Mouse (Mus musculus): ENCODE measurements around the gene Bcl7a.

Gene Bcl7a

DNA sequence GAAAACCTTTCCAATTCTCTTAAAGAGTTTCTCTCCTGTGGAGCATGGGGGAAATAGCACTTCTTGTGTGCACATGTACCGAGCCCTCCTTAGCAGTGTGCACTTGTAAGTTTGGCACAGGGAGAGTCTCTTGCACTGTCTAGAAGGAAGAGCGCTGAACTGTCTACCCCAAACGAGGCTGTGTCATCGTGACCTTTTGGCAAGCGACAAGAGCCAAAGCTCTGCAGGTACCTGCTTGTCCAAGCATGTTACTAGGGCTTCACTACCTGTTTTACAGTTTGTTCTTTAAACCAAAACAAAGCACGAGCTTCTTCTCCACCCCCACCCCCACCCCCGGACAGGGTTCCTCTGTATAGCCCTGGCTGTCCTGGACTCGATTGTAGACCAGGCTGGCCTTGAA lies 15.9 kb upstream of the Bcl7a start:
- no peak for DNase-seq (ENCODE audit: low read depth, low spot score)

DNA sequence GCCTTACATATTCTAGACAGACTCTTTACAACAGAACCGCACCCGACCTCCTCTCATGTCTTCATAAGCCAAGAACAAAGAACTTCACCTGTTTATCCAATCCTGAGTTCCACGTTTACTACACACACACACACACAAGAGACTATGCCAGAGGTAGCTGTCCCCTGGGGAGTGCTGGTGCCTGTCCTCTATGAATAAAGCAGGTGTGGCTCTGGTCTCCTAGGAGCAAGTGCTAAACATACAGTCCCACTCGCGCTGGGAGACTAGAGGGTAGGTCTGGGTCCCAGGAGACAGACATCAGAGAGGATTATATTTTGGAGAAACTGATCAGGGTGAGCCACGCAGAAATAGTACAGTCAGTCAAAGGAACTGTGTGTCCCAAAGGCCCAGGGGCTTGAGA lies 10.1 kb upstream of the Bcl7a start:
- no peak for DNase-seq (ENCODE audit: low read depth, low spot score)

DNA sequence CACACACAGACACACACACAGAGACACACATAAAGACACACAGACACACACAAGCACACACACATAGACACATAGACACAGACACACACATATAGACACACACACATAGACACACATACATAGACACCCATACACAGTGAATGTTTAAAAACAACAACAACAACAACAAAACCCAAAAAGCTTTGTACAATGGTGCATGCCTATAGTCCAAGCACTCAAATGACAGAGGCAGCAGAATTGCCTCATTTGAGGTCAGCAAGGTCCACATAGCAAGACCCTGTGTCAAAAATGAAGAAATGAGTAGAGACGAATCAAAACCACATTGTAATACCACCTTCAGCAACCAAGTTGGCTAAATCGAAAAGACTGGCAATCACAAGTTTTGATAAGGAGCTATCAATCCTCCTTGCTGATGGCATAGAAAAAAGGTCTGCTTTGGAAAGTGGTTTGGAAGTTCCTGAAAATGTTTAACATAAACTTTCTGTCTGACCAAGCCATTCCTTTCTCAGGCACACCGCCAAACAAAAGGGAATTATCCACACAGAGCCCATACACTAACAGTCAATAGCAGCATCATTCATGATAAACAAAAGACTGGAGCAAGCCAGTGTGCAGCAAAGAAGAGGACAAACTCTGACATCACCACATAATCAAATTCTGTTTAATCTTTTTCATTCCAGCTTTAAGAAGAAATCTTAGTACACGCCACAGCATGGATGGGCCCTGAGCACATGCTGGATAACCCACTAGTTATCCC lies 7.3 kb upstream of the Bcl7a start:
- no peak for DNase-seq (ENCODE audit: low read depth, low spot score)

DNA sequence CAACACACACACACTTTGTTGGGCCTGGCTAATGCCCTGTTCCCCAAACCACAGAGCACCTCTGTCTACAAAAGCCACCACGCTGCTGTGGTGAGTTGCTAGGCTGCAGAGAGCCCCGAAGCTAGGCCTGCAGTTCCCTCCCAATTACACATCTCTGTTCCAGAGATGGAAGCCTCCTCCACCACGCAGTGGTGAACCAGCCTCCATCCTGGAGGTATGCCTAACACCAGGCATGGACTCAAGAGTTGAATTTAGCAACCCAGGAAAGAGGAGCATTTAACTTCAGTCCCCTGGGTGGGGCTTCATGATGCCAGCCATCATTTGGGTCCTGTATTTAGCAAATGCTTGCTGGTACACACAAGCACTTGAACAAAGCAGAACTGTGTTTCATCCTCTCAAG lies 5.2 kb upstream of the Bcl7a start:
- no peak for DNase-seq (ENCODE audit: low read depth, low spot score)

DNA sequence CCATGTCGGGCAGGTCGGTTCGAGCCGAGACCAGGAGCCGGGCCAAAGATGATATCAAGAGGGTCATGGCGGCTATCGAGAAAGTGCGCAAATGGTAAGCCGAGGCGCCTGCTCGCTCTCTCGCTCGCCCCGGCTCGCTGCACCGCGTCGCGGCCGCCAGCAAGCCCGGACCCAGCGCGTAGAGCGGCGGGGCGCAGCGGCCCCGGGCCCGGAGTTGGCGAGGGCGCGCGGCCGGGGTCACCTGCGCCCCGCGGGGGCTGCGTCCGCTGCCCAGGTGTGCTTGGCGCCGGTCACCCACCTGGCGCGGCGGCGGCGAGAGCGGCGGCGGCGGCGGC lies 961 bp downstream of the Bcl7a start:
- no peak for DNase-seq (ENCODE audit: low read depth, low spot score)

GRCm38 (mm10) chr5:123344963-123345852 lies 1.6 kb downstream of the Bcl7a start:
- peak; percentile 71 for DNase-seq (ENCODE audit: low read depth, low spot score)

DNA sequence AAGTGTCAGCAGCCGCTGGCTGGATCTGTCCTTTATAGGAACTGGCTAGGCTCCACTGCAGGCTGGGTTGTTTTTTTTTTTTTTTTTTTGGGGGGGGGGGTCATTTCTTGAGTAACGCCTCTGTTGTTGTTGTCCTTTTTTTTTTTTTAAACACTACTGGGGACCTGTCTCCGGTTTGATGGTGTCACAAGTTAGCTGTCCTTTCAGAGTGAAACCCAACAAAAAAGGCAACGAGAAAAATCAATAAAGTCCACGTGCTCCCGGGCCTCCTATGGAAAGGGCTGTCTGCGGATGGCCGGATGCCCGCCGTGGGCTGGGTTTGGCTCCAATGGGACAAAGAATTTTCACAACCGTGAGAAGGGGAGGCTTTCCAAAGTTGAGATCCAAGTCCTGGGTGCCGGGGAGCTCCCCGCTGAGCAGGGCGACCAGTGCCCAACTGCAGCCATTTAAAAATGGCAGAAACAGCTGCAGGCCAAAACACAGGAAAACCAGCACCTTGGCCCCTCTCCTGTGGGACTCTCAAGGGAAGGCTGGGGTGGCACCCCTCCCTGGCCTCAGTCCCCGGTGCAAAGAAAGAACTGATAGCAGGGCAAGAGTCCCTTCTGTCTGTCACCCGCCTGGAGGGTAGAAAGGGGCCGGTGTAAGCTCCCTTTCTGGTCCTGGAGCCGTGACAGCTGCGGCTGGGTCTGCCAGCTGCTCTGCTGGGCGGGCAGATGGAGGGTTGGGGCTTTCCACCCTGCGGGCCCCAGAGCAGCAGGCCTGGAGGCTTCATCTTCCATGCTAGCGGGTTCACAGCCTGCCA lies 2.4 kb downstream of the Bcl7a start:
- DNase-seq (ENCODE audit: low read depth, low spot score), result peak; percentile 41

DNA sequence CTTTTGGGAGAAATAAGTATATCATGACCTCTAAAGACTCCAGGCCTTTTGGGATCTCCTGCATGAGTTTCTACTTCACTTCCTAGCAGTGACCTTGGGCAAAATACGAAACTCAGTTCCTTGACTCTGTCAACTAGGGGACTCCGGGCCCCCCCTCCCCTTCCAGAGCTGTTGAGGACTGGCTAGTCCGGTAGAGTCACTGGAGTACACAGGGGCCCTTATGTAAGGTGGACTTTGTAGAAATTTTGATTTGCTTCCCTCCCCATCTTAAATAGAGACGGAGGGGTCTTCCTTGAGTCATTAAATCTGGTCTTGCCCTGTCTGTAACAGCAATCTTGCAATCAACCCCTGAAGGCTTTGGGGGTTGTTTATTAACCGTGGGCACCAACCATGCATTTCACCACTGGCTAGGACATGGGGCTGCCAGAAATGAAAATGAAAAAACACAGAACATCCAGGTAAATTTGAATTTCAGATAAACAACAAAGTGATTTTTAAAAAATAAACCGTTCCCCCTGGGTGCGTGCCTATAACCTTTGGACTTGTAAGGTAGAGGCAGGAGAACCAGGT lies 3.2 kb downstream of the Bcl7a start:
- DNase-seq (ENCODE audit: low read depth, low spot score), result no peak

DNA sequence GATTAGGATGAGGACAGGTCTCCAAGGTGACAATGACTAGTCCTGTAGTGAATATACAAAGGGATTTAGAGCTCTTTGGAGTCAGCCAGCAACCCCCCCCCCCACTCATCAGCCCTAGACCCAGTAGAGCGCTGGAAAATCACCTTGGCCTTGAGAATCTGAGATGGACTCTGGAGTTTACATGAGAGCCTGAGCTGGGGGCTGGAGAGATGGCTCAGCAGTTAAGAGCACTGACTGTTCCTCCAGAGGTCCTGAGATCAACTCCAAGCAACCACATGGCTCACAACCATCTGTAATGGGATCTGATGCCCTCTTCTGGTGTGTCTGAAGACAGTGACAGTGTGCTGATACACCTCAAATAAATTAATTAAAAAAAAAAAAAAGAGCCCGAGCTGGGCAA lies 4.4 kb downstream of the Bcl7a start:
- DNase-seq (ENCODE audit: low read depth, low spot score), result no peak

- DNase-seq (ENCODE audit: low read depth, low spot score), result peak; percentile 7
Observed at GRCm38 (mm10) chr5:123350386-123350785, 6.8 kb downstream of the Bcl7a start.

DNA sequence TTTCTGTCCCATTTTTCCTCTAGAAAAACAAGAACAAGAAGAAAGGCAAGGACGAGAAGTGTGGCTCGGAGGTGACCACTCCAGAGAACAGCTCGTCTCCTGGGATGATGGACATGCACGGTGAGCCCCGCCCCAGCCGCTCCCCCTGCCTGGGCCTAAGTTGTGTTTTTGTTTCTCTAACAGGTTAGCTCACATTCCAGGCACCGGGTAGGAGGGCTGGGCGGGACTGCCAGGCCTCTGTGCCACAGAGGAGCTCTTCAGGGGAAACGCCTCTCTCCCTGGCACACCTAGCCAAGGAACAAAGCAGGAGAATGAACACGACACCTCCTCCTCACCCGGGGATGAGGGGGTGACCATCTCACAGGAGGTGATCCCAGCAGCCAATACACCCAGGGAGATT lies 12.3 kb downstream of the Bcl7a start:
- no peak for DNase-seq (ENCODE audit: low read depth, low spot score)

DNA sequence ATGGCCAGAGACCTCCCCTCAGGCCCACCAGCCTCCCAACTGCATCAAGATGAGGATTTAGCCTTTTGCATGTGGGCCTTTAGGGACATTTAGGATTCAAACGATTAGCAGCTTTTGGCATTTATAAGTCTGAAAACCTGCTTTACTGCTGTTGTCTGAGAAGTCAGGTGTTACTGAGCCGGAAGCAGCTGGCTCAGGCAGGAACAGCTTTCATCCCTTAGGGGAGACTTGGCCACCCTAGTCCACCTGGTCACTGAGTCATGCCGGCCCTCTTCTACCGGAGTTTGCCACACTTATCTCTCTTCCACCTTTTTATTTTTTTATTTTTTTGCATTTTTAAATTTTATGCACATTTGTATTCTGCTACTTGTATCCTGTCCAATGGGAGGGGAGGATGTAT lies 13.6 kb downstream of the Bcl7a start:
- no peak for DNase-seq (ENCODE audit: low read depth, low spot score)

DNA sequence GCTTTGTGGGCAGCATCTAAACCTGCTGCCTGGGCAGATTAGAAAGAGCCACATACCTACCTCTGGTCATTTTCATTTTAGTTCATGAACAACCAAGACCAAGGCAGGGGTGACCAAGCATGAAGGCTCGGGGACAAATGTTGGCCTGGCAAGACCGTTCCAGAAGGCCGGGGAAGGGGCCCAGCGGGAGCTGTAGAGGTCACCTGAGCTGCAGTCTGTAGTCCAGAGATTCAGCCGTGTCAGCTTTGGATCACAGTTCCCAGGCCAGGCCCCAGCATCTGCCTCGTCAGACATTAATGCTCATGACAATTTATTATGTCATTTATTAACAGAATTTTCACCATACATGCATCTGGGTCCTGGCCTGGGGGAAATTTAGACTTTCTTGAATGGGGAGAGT lies 15.8 kb downstream of the Bcl7a start:
- no peak for DNase-seq (ENCODE audit: low read depth, low spot score)

- no peak for DNase-seq (ENCODE audit: low read depth, low spot score)
Observed at GRCm38 (mm10) chr5:123362911-123363310, 19.3 kb downstream of the Bcl7a start.

DNA sequence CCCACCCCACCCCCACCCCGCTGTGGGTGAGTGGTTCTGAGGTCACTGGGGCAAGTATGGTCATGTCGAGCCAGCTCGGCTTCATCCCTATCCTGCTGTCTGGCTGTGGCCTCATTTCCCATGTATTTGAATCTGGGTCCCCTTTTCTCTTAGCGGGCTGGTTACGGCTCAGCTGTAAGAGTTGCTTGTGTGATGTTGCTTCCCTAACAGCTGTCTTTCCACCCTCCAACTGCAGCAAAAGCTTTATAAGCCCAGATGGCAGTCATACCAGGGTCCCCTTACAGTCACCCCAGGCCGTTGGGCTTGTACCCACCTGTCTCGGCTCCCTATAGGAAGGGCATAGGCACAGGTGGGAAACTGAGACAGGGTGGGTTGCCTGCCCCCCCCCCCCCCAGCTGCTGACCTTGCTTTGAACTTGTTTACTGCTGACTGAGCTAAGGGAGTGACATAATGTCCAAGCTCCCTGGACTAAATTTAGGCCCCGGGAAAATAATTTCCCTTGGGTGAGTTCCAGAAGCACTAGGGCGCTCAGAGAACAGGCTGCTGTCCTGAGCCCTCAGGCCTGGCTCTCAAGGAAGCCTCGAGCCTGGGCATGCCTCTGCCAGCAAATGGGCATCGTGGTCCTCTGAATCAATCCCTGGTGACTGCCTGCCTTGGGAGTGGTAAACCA lies 20.8 kb downstream of the Bcl7a start:
- DNase-seq (ENCODE audit: low read depth, low spot score), result no peak

- peak; percentile 78 for DNase-seq (ENCODE audit: low read depth, low spot score)
Observed at GRCm38 (mm10) chr5:123368869-123369488, 25.3 kb downstream of the Bcl7a start.

GRCm38 (mm10) chr5:123370049-123370448 lies 26.4 kb downstream of the Bcl7a start:
- DNase-seq (ENCODE audit: low read depth, low spot score), result no peak

DNA sequence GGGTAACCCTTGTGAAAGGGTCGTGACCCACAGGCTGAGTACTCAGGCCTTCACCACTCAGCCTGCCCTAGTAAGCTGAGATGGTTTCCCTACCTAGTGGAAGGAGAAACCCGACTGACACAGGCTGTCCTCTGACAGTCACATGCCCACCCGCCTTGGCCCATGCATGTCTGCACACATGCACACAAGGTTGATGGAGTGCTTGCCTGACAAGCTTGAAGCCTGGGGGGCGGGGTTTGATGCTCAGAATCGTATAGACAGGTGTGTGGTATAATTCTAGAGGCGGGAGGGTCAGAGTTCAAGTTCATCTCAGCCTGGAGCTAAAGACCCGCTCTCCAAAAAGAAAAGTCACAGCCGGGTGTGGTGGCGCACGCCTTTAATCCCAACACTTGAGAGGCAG lies 31.6 kb downstream of the Bcl7a start:
- DNase-seq (ENCODE audit: low read depth, low spot score), result no peak

- DNase-seq (ENCODE audit: low read depth, low spot score), result no peak
Observed at GRCm38 (mm10) chr5:123375793-123376452, 32.3 kb downstream of the Bcl7a start.

GRCm38 (mm10) chr5:123376569-123376968 lies 32.9 kb downstream of the Bcl7a start:
- no peak for DNase-seq (ENCODE audit: low read depth, low spot score)
